ENCODE assay signal across 8 mouse cellular contexts in the genomic region with DNA sequence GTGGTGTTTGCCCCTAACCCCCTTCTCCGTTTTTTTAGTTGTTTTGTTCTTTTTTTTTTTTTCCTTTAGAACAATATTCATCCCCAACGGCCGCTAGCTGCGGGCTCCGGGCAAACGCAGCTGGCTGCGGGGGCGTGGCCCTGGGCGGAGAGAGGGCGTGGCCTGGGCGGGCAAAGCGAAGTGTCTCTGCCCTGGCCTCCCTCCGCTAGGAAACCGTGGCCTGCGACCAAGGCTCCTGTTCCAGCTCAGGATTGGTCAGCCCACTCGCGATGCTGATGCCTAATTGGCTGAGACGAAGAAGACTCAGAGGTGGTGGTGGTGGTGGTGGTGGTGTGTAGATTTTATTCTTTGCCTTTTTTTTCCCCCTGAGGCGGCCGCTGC. TPM values are rescaled to one million over a fixed set of nuclear protein-coding genes. Genes with fewer than 3 reads are reported as not detected.
DNase-seq lines count a peak whose midpoint lies in the region; ATAC-seq lines count a peak whose summit lies in the region.

A gene (minus strand): TSS at position 141 of the 381 bp plus-strand sequence.

- H3K9ac ChIP-seq in hindbrain, embryonic 11.5 days (ENCODE audit: low read depth, low read length): peak within 1 kb of the TSS; percentile 52

- H3K27me3 ChIP-seq in hindbrain, embryonic 11.5 days (ENCODE audit: control insufficient read depth, insufficient read depth, low read length): peaks cover 23% of the 10 kb centered on the region

- H3K9me3 ChIP-seq in hindbrain, embryonic 11.5 days (ENCODE audit: control insufficient read depth, low read length): no peaks in the 10 kb centered on the region

- H3K4me3 ChIP-seq in hindbrain, embryonic 11.5 days (ENCODE audit: low read depth, low read length): peak within 1 kb of the TSS; percentile 40

- ATAC-seq in hindbrain, embryonic 11.5 days (ENCODE audit: low FRiP score): peak; percentile 90

- H3K36me3 ChIP-seq in hindbrain, embryonic 11.5 days (ENCODE audit: control insufficient read depth, insufficient read depth, low read length): no peaks in the 10 kb centered on the region

- H3K4me1 ChIP-seq in hindbrain, embryonic 11.5 days (replicated peaks; ENCODE audit: control insufficient read depth, insufficient read depth, low read length): peaks cover 16% of the 10 kb centered on the region

- no peak within 1 kb of the TSS for H3K27ac ChIP-seq in hindbrain, embryonic 11.5 days (ENCODE audit: low read depth, low read length)

- WGBS in hindbrain, embryonic 11.5 days: under 1% methylated on average over 20 of the region's 20 CpGs

- H3K4me2 ChIP-seq in hindbrain, embryonic 11.5 days (replicated peaks; ENCODE audit: low read depth, low read length): peak within 1 kb of the TSS; percentile 88

- DNase-seq in MN1 (ENCODE audit: low spot score): peak; percentile 71
- peak; percentile 68 for DNase-seq in cerebellum, adult 9-10 months
- peak; percentile 88 to 96 for DNase-seq in frontal cortex, adult 2 months (ENCODE audit: extremely low spot score in 1 of 2, low spot score in 1 of 2)
- peak; percentile 92 for DNase-seq in hindbrain, embryonic 11.5 days (ENCODE audit: low spot score)
- peak; percentile 88 to 93 for DNase-seq in layer of hippocampus, postnatal 10 days (ENCODE audit: low spot score in 2 of 2)
- DNase-seq in lung, postnatal 10 days: peak; percentile 96
- DNase-seq in ovary, postnatal 36 days (ENCODE audit: low spot score): peak; percentile 95
- peak; percentile 98 for DNase-seq in thymus, postnatal 36 days

RNA-seq across cellular contexts. Expression of the gene that starts here (rescaled TPM):
- 31.3 and 38.3 TPM in 2 replicates for polyA plus RNA-seq in frontal cortex, adult 2 months (2012; rRNA removed)
- polyA plus RNA-seq in hindbrain, embryonic 11.5 days (2014; fragmentation: Nextera tagmentation; extraction: Ambion mirVana): 12.6 and 14.8 TPM in 2 replicates
- total RNA-seq in layer of hippocampus, postnatal 10 days (2021): 100 to 1,000 TPM; 139 to 153 TPM
